Mouse (Mus musculus): Measurements from ENCODE around the gene Ttc8. TPM values are rescaled to one million over a fixed set of nuclear protein-coding genes. Genes with fewer than 3 reads are reported as not detected.

Ttc8 gene
- total RNA-seq, 2 experiments from 2014 or later: 39.2 to 46.8 TPM

DNA sequence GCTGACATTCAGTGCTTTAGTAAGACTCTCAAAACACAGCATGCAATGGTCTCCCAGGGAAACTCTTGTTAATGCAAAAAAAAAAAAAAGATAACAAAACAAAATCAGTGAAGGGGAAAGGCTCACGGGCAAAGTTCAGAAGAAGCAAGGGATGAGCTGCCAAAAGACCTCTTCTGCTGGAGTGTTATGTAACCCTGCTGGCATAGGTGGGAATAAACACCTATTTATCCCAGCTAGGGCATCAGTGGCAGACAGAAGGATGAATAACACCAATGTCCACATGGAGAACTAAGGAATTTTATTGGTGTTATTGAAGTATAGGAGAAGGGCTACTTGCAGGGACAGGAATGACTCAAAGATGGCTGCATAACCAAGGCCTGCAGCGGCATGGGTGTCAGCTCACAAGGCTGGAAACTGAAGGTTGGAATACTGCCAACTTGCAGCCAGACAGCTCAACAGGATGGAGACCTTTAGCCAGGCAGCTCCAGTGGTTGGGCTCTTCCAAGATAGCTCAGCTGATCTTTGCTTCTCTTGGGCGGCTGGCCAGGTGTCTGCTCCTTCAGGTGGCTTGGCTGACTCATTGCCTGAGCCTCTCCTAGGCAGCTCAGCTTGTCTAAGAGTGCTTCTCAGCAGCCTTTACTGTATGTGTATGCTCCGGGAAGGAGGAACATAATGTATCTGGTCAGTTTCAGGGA lies 45.2 kb downstream of the Ttc8 start:
- no peak for DNase-seq (ENCODE audit: low spot score in 2 of 2)
- intact Hi-C loops (cut with DNase I): no loop called here

DNA sequence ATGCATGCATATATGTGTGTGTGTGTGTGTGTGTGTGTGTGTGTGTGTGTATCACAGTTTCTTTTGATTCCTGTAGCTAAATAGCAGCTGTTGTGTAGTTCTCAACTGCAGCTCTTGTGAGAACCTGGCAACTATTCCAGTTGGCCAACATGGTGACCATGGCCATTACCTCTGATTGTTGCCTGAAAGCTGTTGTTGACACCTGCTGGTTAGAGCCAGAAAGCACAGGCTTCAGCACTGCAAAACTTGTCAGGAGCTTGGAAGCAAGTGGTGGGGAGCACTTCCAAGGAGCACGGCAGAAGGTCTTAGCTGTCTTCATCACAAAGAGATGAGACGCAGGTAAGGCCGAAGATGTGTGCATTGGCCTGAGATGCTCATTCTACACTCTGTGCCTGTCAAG lies 51.9 kb downstream of the Ttc8 start:
- intact Hi-C loops (cut with DNase I): no loop called here
- DNase-seq (ENCODE audit: low spot score in 2 of 2): no peak

DNA sequence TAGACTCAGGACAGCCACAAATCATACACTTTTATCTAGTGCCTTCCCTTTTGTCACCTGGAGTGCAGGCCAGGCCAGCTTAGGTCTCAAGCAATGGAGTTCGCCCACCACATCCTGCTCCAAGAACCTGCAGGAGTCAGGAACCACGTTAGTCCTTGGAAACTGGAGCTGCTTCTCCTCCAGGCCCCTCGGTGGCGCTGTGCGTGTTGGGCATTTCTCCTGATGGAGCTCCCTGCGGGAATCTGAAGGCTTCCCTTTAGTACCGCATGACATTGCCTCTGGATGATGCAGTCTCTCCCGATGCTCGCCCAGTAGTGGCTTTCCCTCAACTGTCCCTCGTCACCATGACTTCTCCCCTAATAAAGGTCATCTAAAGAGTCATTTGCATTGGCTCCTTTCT lies 53.1 kb downstream of the Ttc8 start:
- intact Hi-C loops (cut with DNase I): no loop called here
- DNase-seq (ENCODE audit: low spot score in 2 of 2): no peak

DNA sequence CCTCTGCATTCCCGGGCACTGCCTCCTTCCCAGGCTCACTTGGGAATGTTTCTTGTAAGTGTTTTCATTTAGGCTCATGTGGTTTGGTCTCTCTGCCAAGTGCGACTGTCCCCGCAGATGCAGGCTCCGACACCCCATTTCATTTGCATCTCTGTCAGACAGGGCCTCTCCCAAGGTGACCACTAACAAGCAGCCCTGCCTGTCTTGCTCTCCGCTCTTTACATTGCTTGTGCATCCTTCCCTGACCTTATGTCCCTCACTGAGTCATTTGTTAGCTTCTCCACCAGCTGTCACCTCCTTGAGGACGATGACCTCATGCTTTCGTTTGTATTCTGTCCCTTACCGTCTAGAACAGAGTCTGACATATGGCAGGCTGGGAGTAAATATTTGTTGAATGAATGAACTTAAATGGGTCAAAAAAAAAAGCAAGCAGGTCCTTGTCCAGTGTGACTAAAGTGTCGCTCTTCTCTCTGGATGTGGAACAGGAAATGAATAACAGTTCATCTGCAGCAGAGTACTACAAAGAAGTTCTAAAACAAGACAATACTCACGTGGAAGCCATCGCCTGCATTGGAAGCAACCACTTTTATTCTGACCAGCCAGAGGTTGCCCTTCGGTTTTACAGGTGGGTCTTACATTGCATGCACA lies 53.9 kb downstream of the Ttc8 start:
- intact Hi-C loops (cut with DNase I): no loop called here
- no peak for DNase-seq (ENCODE audit: low spot score in 2 of 2)

DNA sequence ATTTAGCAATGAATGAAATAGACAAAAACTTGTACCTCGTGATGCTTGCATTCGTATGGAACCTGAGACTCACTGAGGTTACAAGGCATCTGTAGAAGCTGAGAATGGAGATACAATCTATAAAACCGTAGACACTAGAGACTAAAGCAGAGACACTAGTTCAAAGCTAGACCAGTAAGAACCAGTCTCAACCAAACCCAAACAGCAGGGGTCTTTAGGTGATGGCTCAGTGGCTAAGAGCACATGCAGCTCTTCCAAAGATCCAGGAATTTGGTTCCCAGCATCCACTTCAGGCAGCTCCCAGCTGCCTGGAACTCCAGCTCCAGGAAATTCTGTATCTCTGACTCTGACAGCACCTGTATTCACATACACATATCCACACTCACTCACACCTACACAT lies 60.7 kb downstream of the Ttc8 start:
- intact Hi-C loops (cut with DNase I): no loop called here
- no peak for DNase-seq (ENCODE audit: low spot score in 2 of 2)

DNA sequence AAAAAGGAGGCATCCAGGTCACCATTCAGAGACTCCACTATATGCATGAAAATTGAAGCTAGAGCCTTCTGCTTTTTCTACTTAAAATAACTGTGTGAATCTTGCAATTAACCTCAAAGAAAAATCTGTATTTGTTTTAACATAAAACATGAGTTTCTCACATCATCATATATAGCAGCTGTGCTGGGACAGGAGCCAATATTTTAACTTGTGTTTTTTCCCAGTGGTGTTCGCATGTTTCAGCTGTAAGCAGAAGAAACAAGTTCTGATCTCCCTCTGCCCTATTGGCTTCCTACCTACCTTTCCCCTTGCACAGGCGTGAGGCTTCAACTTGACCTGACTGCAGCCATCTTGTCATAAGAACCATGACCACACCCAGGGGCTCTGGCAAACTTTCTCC lies 64.4 kb downstream of the Ttc8 start:
- intact Hi-C loops (cut with DNase I): no loop called here
- peak in 1 of 2 experiments; percentile 67 for DNase-seq (ENCODE audit: low spot score in 2 of 2)

DNA sequence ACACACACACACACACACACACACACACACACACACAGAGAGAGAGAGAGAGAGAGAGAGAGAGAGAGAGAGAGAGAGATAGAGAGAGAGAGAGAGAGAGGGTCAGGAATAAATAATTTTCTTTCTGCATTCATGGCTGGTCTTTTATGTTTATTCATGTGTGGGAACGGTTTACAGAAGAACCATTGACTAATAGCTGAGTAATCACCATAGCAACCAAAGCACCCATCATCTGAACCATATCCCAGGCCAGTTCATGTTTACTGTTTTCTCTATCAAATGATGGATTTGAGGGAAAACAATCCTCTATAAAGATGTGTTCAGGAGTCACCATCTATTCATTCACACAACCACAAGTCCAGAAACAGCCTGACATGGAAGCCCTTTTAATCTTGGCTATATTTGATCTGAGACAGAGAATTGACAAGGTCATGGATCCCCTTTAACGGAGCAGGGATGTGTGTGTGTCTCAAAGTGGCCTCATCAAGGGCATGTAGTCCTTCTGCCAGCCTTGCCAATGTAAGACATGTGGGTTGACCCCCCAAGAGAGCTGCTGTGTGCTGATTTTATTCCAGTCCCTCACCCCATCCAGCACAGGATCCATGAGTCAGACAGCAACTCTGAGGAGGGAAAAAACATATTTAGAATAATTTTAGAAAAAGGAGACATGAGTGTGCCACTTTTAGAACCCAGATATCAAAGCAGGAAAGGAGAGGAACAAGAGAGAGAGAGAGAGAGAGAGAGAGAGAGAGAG lies 70.9 kb downstream of the Ttc8 start:
- DNase-seq (ENCODE audit: low spot score in 2 of 2): peak in 1 of 2 experiments; percentile 79
- intact Hi-C loops (cut with DNase I): no loop called here

DNA sequence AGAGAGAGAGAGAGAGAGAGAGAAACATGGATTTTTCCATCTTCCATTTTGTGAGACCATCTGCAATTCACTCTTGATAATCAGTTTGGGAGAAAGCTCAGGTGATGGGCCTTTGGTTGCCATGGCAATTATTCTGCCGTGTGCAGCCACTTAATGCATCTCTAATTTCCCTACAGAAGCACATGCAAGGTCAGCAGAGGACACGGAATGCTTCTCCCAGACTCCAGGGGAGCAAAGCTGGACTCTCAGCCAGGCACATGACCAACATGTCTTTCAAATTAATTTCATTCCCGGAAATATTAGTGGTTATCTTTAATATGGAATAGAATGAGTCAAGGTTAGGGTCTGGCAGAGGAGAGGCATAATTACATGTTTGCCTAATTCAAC lies 71.4 kb downstream of the Ttc8 start:
- intact Hi-C loops (cut with DNase I): no loop called here
- no peak for DNase-seq (ENCODE audit: low spot score in 2 of 2)

DNA sequence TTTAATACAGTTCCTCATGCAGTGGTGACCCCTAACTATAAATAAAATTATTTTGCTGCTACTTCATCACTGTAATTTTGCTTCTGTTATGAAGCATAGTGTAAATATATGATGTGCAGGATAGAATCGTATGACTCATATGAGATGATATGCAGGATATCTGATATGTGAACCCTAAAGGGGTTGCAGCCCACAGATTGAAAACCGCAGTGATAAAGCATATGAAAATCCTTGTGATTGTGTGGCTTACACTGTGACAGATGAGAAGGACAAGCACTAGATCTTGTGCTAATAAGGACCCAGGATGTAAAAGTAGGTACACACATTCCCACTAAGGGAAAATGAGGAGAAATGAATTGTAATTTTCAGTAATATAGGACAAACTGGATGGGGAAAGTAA lies 73.4 kb downstream of the Ttc8 start:
- no peak for DNase-seq (ENCODE audit: low spot score in 2 of 2)
- intact Hi-C loops (cut with DNase I): no loop called here

DNA sequence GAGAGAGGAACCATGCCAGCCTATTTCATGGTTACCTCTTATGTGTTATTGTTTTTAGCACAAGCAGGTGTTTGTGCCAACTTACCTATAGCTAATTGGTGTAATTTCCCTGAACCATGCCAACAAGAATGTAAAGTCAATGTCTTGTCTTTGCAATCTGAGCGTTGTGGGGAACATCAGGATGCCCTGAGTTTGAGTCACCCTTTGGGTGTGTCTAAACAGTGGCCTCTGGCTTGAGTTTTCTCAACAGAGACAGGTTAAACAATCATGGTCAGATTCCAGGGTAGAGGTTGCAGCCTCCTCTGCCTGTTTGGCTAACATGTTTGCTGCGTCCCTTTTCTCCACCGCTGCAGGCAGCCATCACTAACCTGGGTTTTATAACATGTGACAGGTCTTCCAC lies 74.0 kb downstream of the Ttc8 start:
- DNase-seq (ENCODE audit: low spot score in 2 of 2): no peak
- intact Hi-C loops (cut with DNase I): no loop called here

DNA sequence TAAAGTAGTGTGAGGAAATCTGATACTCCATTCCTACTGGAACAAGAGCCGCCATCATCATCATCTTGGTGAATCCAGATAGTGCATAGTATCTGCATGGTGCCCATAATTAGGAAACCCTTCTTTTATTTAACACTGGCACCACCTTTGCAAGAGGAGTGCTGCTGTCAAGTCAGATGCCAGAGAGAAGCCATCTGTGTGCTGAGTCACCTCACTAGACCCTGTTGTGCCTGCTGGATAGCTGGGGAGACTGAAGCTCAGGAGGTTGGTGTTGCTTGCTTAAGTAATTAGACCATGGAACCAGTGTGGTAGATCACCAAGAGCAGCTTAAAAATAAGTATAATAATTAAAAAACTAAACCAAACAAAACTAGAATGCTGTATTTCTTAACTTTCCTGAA lies 75.5 kb downstream of the Ttc8 start:
- peak in 1 of 2 experiments; percentile 54 for DNase-seq (ENCODE audit: low spot score in 2 of 2)
- intact Hi-C loops (cut with DNase I): loop anchor here (2.0 to 5.0 kb wide), 2 partner anchors 17 to 89 kb away; no protein-coding TSS in a partner anchor

DNA sequence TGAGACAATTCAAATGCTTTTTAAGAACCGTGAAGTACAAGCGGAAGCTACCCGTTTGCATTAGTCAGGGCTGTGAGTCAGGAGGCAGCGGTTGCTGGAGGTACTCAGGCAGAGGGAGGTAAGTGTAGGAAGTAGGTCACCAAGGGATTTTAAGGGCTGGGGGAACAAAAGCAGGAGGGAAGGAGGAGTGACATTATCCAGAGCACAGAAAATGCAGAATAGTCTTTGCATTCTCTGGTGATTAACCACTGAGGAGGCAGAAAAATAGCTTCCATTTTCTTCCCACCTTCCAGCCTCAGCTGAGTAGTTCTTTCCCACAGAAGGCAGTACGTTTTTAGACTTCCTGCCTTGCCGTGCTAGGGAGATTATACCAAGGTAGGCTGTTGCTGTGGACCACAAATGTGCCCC lies 76.2 kb downstream of the Ttc8 start:
- intact Hi-C loops (cut with DNase I): loop anchor here (2.0 to 5.0 kb wide), 2 partner anchors 16 to 89 kb away; no protein-coding TSS in a partner anchor
- DNase-seq (ENCODE audit: low spot score in 2 of 2): peak; percentile 33 to 89

DNA sequence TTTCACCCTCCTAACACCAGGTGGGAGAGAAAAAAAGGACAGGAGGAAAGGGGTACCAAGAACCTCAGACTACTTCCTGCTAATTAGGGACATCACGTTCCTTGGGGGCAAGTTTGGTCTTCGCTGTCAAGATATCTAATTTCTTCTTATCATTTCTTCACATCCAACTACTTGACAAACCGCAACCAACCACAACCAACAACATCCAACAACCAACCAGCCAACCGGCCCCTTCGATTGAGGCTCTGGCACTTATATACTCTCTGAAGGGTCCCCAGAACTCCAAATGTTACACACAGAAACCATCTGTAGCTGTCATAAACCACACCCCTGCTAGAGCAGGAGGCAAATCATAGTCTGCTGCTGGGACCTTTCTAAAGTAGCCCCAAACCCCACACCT lies 76.7 kb downstream of the Ttc8 start:
- DNase-seq (ENCODE audit: low spot score in 2 of 2): no peak
- intact Hi-C loops (cut with DNase I): loop anchor here (2.0 to 5.0 kb wide), 2 partner anchors 16 to 90 kb away; no protein-coding TSS in a partner anchor

DNA sequence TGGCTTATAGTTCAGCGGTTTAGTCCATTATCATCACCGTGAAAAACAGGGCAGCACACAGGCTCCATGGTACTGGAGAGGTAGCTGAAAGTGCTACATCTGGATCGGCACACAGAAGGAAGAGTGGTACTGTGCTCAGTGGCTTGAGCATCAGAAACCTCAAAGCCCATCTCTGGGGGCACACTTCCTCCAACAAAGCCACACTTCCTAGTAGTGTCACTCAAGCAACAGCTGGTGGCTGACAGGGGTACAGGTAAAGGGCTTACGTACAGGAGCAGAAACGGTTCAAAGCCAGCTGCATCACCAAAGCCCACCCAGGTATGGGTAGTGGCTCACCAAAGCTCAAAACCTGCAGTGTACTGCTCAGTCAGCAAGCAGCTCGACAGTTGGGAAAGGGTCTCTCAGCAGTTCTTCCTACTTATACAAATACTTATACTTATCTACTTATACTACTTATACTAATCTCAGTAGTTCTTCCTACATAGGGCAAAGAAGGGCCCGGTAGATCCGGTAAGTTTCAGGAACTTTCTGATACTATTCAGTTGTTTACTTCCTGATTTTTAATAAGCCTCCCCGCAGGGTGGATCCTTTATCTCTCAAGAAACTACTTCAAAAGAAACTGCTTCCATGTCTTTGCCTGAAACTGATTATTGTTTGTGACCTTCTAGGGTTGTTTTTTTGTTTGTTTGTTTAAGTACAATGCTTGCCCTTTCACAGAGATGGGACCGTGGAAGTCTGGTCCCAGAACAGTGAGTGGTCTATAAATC lies 78.5 kb downstream of the Ttc8 start:
- intact Hi-C loops (cut with DNase I): loop anchor here (5.0 kb wide), 1 partner anchor 92 kb away; no protein-coding TSS in a partner anchor
- DNase-seq (ENCODE audit: low spot score in 2 of 2): no peak

DNA sequence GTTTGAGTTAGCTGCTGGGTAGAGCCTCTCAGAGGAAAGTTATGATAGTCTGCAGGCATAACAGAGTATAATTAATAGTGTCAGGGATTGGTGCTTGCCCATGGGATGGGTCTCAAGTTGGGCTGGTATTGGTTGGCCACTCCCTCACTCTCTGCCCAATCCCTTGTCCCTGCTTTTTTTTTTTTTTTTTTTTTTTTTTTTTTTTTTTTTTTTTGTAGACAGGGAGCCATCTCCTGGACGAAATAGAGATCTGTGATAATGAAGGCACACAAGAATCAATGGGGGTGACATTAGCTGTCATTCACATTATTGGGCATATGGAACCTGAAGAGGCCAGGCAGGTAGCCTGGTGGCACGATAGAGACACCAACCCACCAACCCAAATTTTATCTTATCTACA lies 79.9 kb downstream of the Ttc8 start:
- no peak for DNase-seq (ENCODE audit: low spot score in 2 of 2)
- intact Hi-C loops (cut with DNase I): no loop called here

DNA sequence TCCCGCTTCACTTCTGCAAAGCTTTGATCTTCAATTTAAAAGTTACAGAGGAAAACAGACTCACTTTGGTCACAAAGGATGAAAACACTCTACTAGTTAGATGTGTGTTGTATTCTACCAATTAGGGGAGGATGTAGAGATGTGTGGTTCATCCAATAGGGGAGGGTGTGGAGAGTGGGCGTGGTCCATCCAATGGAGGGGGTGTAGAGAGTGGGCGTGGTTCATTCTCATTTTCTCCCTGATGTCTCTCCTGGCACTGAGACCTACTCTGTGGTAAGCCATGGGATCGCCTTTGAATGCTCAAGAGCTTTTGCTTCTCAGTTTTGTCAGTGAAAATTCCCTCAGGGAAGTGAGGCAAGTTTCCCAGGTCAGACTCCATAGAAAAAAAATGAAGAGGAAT lies 82.7 kb downstream of the Ttc8 start:
- intact Hi-C loops (cut with DNase I): no loop called here
- no peak for DNase-seq (ENCODE audit: low spot score in 2 of 2)

DNA sequence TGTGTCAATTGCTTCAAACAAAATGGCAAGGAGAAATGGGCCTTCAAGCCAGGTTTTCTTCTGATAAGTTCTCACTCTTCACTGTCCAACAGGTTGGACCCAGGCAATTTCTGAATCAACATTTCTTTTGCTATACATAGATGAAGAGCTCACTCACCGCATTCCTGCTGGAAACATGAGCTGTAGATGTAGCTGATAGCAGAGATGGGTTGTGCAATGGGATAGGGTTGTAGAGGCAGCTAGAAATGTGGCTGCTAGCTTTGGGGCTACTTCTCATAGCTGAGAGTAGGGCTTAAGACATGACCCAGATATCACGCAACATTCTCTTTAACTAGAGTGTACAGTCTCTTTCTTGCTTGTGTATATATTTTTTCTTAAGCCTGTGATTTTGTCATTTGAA lies 84.4 kb downstream of the Ttc8 start:
- no peak for DNase-seq (ENCODE audit: low spot score in 2 of 2)
- intact Hi-C loops (cut with DNase I): no loop called here

DNA sequence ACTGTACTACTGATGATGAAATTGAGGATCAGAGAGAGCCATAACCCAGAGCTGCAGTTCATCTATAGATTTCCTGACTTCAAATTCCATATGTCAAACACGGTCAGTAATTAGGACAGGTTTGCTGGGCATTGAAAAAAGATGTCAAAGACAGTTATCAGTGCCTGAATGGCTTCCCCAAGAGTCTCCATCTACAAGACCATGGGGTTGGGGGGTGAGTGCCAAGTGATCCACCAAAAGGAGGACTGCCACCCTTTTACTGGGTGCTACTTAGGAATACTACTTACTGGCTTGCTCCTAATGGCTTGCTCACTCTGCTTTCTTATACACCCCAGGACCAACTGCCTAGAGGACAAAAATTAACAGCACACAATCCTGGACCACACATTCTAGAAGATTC lies 88.4 kb downstream of the Ttc8 start:
- DNase-seq (ENCODE audit: low spot score in 2 of 2): no peak
- intact Hi-C loops (cut with DNase I): no loop called here

DNA sequence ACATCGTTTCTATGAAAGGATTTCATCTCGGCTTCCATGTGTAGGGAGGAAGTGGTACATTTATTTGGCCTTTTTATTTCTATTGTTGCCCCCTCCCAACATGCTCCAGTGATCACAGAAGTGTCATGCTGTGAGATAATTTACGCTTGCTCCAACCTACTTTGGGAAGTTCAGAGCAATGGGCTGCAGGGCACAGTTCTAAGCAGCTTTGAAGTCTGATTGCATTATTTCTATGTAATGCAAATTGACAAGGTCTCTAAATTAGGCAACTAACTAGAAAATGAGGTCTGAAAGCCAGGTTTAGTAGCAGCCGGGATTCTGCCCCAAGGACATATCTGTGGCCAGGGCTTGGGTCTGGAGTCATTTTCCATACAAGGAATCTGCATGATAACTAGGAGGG lies 89.1 kb downstream of the Ttc8 start:
- DNase-seq (ENCODE audit: low spot score in 2 of 2): no peak
- intact Hi-C loops (cut with DNase I): no loop called here

DNA sequence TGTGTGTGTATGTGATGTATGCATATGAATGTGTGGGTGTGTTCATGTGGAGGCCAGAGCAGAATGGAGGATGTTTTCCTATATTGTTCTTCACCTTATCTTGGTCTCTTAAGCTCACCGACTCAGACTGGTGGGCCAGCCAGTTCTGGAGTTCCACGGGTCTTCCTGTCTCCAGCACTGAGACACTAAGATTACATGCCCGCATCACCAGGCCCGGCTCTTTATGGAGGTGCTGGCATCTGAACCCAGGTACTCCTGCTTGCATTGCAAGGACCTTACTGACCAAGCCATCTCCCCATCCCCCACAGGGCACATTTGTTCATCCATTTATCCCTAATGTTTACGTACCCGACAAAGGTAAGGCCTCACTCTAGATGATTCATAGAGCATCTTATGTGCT lies 89.7 kb downstream of the Ttc8 start:
- intact Hi-C loops (cut with DNase I): no loop called here

More for the DNA sequence above, 89.7 kb downstream of the Ttc8 start:
- no peak for DNase-seq (ENCODE audit: low spot score in 2 of 2)
